Comparison of ENCODE assay signal across 9 mouse cellular contexts in the genomic region with DNA sequence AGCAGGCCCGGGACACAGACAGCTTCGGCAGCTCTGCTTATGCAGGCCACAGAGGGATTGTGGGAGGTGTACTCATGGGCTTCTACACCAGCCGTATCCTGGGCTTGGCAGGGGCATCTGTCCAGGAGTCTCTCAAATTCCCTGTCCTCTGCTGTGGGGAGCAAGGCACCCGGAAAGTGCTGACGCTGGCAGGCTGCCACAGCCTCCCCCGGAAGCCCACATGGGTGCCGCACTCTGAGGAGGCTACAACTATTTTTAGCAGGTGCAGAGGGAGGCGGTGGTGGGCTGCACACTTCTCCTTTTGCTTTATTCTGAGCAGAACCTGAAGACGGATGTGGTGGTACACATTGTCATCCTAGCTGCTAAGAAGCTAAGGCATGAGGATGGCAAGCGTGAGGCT. TPM values are rescaled to one million over a fixed set of nuclear protein-coding genes. Genes with fewer than 3 reads are reported as not detected.
DNase-seq lines count a peak whose midpoint lies in the region; ATAC-seq and TF ChIP-seq lines count a peak whose summit lies in the region.
"Had no signal": no experiment of that assay in that cellular context is flagged by ENCODE, and none has a peak within 500 bp of the region (broad histone marks: within the 10 kb centered on the region; RNA-seq: fewer than 3 reads in every experiment).

No protein-coding gene starts in this region.

- no peaks in the 10 kb centered on the region for H3K9me3 ChIP-seq in kidney, postnatal 0 days (replicated peaks; ENCODE audit: low read length)
- no peaks in the 10 kb centered on the region for H3K9me3 ChIP-seq in kidney, embryonic 14.5 days (ENCODE audit: control insufficient read depth, low read length)
- H3K9me3 ChIP-seq in heart, embryonic 14.5 days (ENCODE audit: control insufficient read depth, low read length), result peaks cover 3% of the 10 kb centered on the region; the same call in 1 of the 2 replicates
- H3K9me3 ChIP-seq in neural tube, embryonic 15.5 days (replicated peaks), result no peaks in the 10 kb centered on the region
- H3K9me3 ChIP-seq in hindbrain, embryonic 11.5 days (ENCODE audit: control insufficient read depth, low read length), result no peaks in the 10 kb centered on the region

- no peak overlapping the region for H3K27ac ChIP-seq in kidney, postnatal 0 days
- no peak overlapping the region for H3K27ac ChIP-seq in kidney, embryonic 14.5 days (ENCODE audit: low read depth, low read length)
- peak overlapping the region; percentile 16 to 44; a peak in 3 of 4 replicates for H3K27ac ChIP-seq in heart, embryonic 14.5 days (replicated peaks in 1 of 2; ENCODE audit: control insufficient read depth in 1 of 2, insufficient read depth in 1 of 2, low read depth in 2 of 2, low read length in 2 of 2)
- peak overlapping the region; percentile 42 for H3K27ac ChIP-seq in small intestine, adult 2 months (ENCODE audit: insufficient read depth, low read depth, low read length)
- no peak overlapping the region for H3K27ac ChIP-seq in neural tube, embryonic 15.5 days (replicated peaks)
- H3K27ac ChIP-seq in hindbrain, embryonic 11.5 days (ENCODE audit: low read depth, low read length), result no peak overlapping the region
- H3K27ac ChIP-seq: macrophage had no signal

- H3K4me2 ChIP-seq in kidney, postnatal 0 days (ENCODE audit: low read length), result no peak overlapping the region
- H3K4me2 ChIP-seq in kidney, embryonic 14.5 days (replicated peaks; ENCODE audit: low read depth, low read length), result no peak overlapping the region
- peak overlapping the region; percentile 19 for H3K4me2 ChIP-seq in heart, embryonic 14.5 days (ENCODE audit: low read length)
- no peak overlapping the region for H3K4me2 ChIP-seq in neural tube, embryonic 15.5 days
- no peak overlapping the region for H3K4me2 ChIP-seq in hindbrain, embryonic 11.5 days (replicated peaks; ENCODE audit: low read depth, low read length)

- H3K4me3 ChIP-seq in kidney, postnatal 0 days (replicated peaks; ENCODE audit: low read depth, low read length), result no peak overlapping the region
- no peak overlapping the region for H3K4me3 ChIP-seq in kidney, embryonic 14.5 days (ENCODE audit: low read length)
- no peak overlapping the region for H3K4me3 ChIP-seq in heart, embryonic 14.5 days (ENCODE audit: control insufficient read depth in 1 of 2, insufficient read depth in 1 of 2, low read depth in 1 of 2, low read length in 2 of 2)
- H3K4me3 ChIP-seq in small intestine, adult 2 months (ENCODE audit: low read depth, low read length), result no peak overlapping the region
- no peak overlapping the region for H3K4me3 ChIP-seq in neural tube, embryonic 15.5 days (replicated peaks)
- no peak overlapping the region for H3K4me3 ChIP-seq in hindbrain, embryonic 11.5 days (ENCODE audit: low read depth, low read length)

- no peak for ATAC-seq in kidney, postnatal 0 days (replicated peaks; ENCODE audit: low FRiP score, low read depth)
- no peak for ATAC-seq in kidney, embryonic 14.5 days (ENCODE audit: low FRiP score, low TSS enrichment)
- peak; percentile 52 for ATAC-seq in heart, embryonic 14.5 days (ENCODE audit: insufficient number of reproducible peaks, insufficient read depth, low FRiP score, low read depth)
- no peak for ATAC-seq in neural tube, embryonic 15.5 days (ENCODE audit: low FRiP score)
- no peak for ATAC-seq in hindbrain, embryonic 11.5 days (ENCODE audit: low FRiP score)

- 0 out of 2 replicates have a peak overlapping the region, but pooled peaks have one; percentile 8 for H3K9ac ChIP-seq in kidney, postnatal 0 days (ENCODE audit: low read depth, low read length)
- no peak overlapping the region for H3K9ac ChIP-seq in kidney, embryonic 14.5 days (ENCODE audit: low read depth, low read length)
- peak overlapping the region; percentile 31; the same call in 1 of the 2 replicates for H3K9ac ChIP-seq in heart, embryonic 14.5 days (ENCODE audit: low read length)
- H3K9ac ChIP-seq in neural tube, embryonic 15.5 days (replicated peaks), result no peak overlapping the region
- H3K9ac ChIP-seq in hindbrain, embryonic 11.5 days (ENCODE audit: low read depth, low read length), result no peak overlapping the region

- TF ChIP-seq POLR2A in small intestine, adult 2 months (IDR thresholded peaks at IDR 0.05; ENCODE audit: low read depth, low read length), result no peak

- H3K4me1 ChIP-seq in kidney, postnatal 0 days (replicated peaks; ENCODE audit: insufficient read depth, low read length), result no peaks in the 10 kb centered on the region
- H3K4me1 ChIP-seq in kidney, embryonic 14.5 days (ENCODE audit: control insufficient read depth, insufficient read depth, low read length), result no peaks in the 10 kb centered on the region
- peaks cover 5% of the 10 kb centered on the region in 2 experiments; a peak in 2 of 4 replicates for H3K4me1 ChIP-seq in heart, embryonic 14.5 days (ENCODE audit: control insufficient read depth in 2 of 2, insufficient read depth in 2 of 2, low read length in 2 of 2)
- H3K4me1 ChIP-seq in small intestine, adult 2 months (ENCODE audit: control insufficient read depth, insufficient read depth, insufficient read length, low read length), result peaks cover 15% of the 10 kb centered on the region; the same call in 1 of the 2 replicates
- peaks cover 9% of the 10 kb centered on the region for H3K4me1 ChIP-seq in neural tube, embryonic 15.5 days
- H3K4me1 ChIP-seq in hindbrain, embryonic 11.5 days (replicated peaks; ENCODE audit: control insufficient read depth, insufficient read depth, low read length), result no peaks in the 10 kb centered on the region

- TF ChIP-seq CTCF in kidney, postnatal 0 days (IDR thresholded peaks at IDR 0.05; ENCODE audit: low read depth), result no peak
- no peak for TF ChIP-seq CTCF in small intestine, adult 2 months (IDR thresholded peaks at IDR 0.05; ENCODE audit: extremely low read depth, insufficient read length, insufficient replicate concordance, low read depth, low read length)

- DNase-seq in kidney, postnatal 0 days (ENCODE audit: low spot score), result no peak
- peak; percentile 62 to 84 for DNase-seq in left cerebral cortex, adult 9 months (ENCODE audit: low spot score in 2 of 2)
- DNase-seq in embryo, embryonic 10.5 days (ENCODE audit: low spot score), result no peak
- DNase-seq in hindbrain, embryonic 11.5 days (ENCODE audit: low spot score), result no peak

- no peaks in the 10 kb centered on the region for H3K36me3 ChIP-seq in kidney, postnatal 0 days (ENCODE audit: insufficient read depth, low read length)
- H3K36me3 ChIP-seq in kidney, embryonic 14.5 days (ENCODE audit: control insufficient read depth, insufficient read depth, low read length), result no peaks in the 10 kb centered on the region
- no peaks in the 10 kb centered on the region for H3K36me3 ChIP-seq in heart, embryonic 14.5 days (ENCODE audit: control insufficient read depth, insufficient read depth, low read length)
- no peaks in the 10 kb centered on the region for H3K36me3 ChIP-seq in small intestine, adult 2 months (ENCODE audit: control insufficient read depth, insufficient read depth, low read length)
- no peaks in the 10 kb centered on the region for H3K36me3 ChIP-seq in neural tube, embryonic 15.5 days
- H3K36me3 ChIP-seq in hindbrain, embryonic 11.5 days (ENCODE audit: control insufficient read depth, insufficient read depth, low read length), result no peaks in the 10 kb centered on the region

- no peaks in the 10 kb centered on the region for H3K27me3 ChIP-seq in kidney, postnatal 0 days (ENCODE audit: insufficient read depth, low read length)
- H3K27me3 ChIP-seq in kidney, embryonic 14.5 days (ENCODE audit: control insufficient read depth, insufficient read depth, low read length), result no peaks in the 10 kb centered on the region
- H3K27me3 ChIP-seq in heart, embryonic 14.5 days (ENCODE audit: control insufficient read depth, insufficient read depth, low read length), result no peaks in the 10 kb centered on the region
- no peaks in the 10 kb centered on the region for H3K27me3 ChIP-seq in small intestine, adult 2 months (ENCODE audit: control insufficient read depth, insufficient read depth, low read length)
- H3K27me3 ChIP-seq in neural tube, embryonic 15.5 days (replicated peaks), result no peaks in the 10 kb centered on the region
- H3K27me3 ChIP-seq in hindbrain, embryonic 11.5 days (ENCODE audit: control insufficient read depth, insufficient read depth, low read length), result no peaks in the 10 kb centered on the region

- 45% methylated on average over 10 of the region's 10 CpGs for whole genome bisulfite sequencing in kidney, postnatal 0 days
- 56% methylated on average over 10 of the region's 10 CpGs for WGBS in kidney, embryonic 14.5 days
- 26% methylated on average over 10 of the region's 10 CpGs for WGBS in heart, embryonic 14.5 days
- WGBS in small intestine, adult 2 months, result 59% methylated on average over 10 of the region's 10 CpGs
- WGBS in neural tube, embryonic 15.5 days, result 69% methylated on average over 10 of the region's 10 CpGs
- WGBS in hindbrain, embryonic 11.5 days, result 85% methylated on average over 9 of the region's 10 CpGs

RNA-seq across cellular contexts. Expression of a gene that starts 52.4 kb away (rescaled TPM):
- polyA plus RNA-seq in kidney, postnatal 0 days (2015; fragmentation: Nextera tagmentation; extraction: Ambion mirVana), result 0.16 and 0.18 TPM in 2 replicates
- 0.19 and 0.20 TPM in 2 replicates for polyA plus RNA-seq in kidney, embryonic 14.5 days (2014; fragmentation: Nextera tagmentation; extraction: Ambion mirVana)
- 0.18 TPM in 2 replicates for polyA plus RNA-seq in heart, embryonic 14.5 days (2014; fragmentation: Nextera tagmentation; extraction: Ambion mirVana)
- 9.3 and 17.1 TPM in 2 replicates for polyA plus RNA-seq in small intestine, adult 2 months (2012; rRNA removed)
- polyA plus RNA-seq in neural tube, embryonic 15.5 days (2015; fragmentation: Nextera tagmentation; extraction: Ambion mirVana), result 0.26 and 0.84 TPM in 2 replicates
- 0.14 TPM in 1 of 2 replicates, not detected in the other for polyA plus RNA-seq in hindbrain, embryonic 11.5 days (2014; fragmentation: Nextera tagmentation; extraction: Ambion mirVana)

Comparison
In these comparisons a context has a peak if more than half of its experiments do, and no peak if none do; other contexts are left out.
1. H3K9ac ChIP-seq: peak in kidney, postnatal 0 days (single experiment) and heart, embryonic 14.5 days (single experiment); none in kidney, embryonic 14.5 days (single experiment), neural tube, embryonic 15.5 days (single experiment) and hindbrain, embryonic 11.5 days (single experiment).
2. DNase-seq: peak in left cerebral cortex, adult 9 months (2 of 2); none in kidney, postnatal 0 days (single experiment), embryo, embryonic 10.5 days (single experiment) and hindbrain, embryonic 11.5 days (single experiment).
3. H3K27ac ChIP-seq: peak in heart, embryonic 14.5 days (2 of 2) and small intestine, adult 2 months (single experiment); none in kidney, postnatal 0 days (single experiment), kidney, embryonic 14.5 days (single experiment), neural tube, embryonic 15.5 days (single experiment) and hindbrain, embryonic 11.5 days (single experiment).